ENCODE assay signal across 8 mouse cellular contexts in genomic region chr16:17561751-17562208, GRCm38 (mm10). TPM values are rescaled to one million over a fixed set of nuclear protein-coding genes. Genes with fewer than 3 reads are reported as not detected.
DNase-seq lines count a peak whose midpoint lies in the region; ATAC-seq and TF ChIP-seq lines count a peak whose summit lies in the region.

Gene P2rx6, plus strand, starts transcription at chr16:17561885.

- no peaks in the 10 kb centered on the region for H3K36me3 ChIP-seq in ES-E14 (ENCODE audit: control insufficient read depth, insufficient read depth, low read length, poor library complexity, severe bottlenecking)
- H3K36me3 ChIP-seq in hindbrain, postnatal 0 days (ENCODE audit: insufficient read depth, low read length) = no peaks in the 10 kb centered on the region
- no peaks in the 10 kb centered on the region for H3K36me3 ChIP-seq in neural tube, embryonic 14.5 days (ENCODE audit: control insufficient read depth, insufficient read depth, low read length)

- no peak within 1 kb of the TSS for H3K27ac ChIP-seq in ES-E14 (ENCODE audit: insufficient read depth, low read depth, low read length, poor library complexity, severe bottlenecking)
- H3K27ac ChIP-seq in hindbrain, postnatal 0 days = peak within 1 kb of the TSS; percentile 64
- peak within 1 kb of the TSS; percentile 52 for H3K27ac ChIP-seq in neural tube, embryonic 14.5 days (ENCODE audit: low read depth, low read length)

- no peaks in the 10 kb centered on the region for H3K9me3 ChIP-seq in ES-E14 (ENCODE audit: control insufficient read depth, insufficient read depth, low read depth, low read length)
- no peaks in the 10 kb centered on the region for H3K9me3 ChIP-seq in hindbrain, postnatal 0 days (ENCODE audit: low read length)
- H3K9me3 ChIP-seq in neural tube, embryonic 14.5 days (ENCODE audit: control insufficient read depth, low read length) = no peaks in the 10 kb centered on the region

- TF ChIP-seq CTCF in brain, embryonic 14.5 days (IDR thresholded peaks at IDR 0.05; ENCODE audit: borderline replicate concordance, extremely low read depth, insufficient read depth, insufficient read length) = no peak
- TF ChIP-seq CTCF in hindbrain, postnatal 0 days (IDR thresholded peaks at IDR 0.05; ENCODE audit: low read depth) = no peak

- no peaks in the 10 kb centered on the region for H3K27me3 ChIP-seq in hindbrain, postnatal 0 days (ENCODE audit: insufficient read depth, low read length)
- H3K27me3 ChIP-seq in neural tube, embryonic 14.5 days (ENCODE audit: control insufficient read depth, insufficient read depth, low read length) = no peaks in the 10 kb centered on the region

- peak within 1 kb of the TSS; percentile 51 for H3K4me2 ChIP-seq in hindbrain, postnatal 0 days (ENCODE audit: low read depth, low read length)
- H3K4me2 ChIP-seq in neural tube, embryonic 14.5 days (ENCODE audit: low read depth, low read length) = peak within 1 kb of the TSS; percentile 38

- H3K4me1 ChIP-seq in ES-E14 (ENCODE audit: control insufficient read depth in 2 of 2, insufficient read depth in 2 of 2, low read length in 2 of 2, poor library complexity in 1 of 2) = peaks cover 2 to 24% of the 10 kb centered on the region in 2 experiments; a peak in 3 of 4 replicates
- peaks cover 16% of the 10 kb centered on the region; the same call in 1 of the 2 replicates for H3K4me1 ChIP-seq in hindbrain, postnatal 0 days (ENCODE audit: insufficient read depth, low read length)
- H3K4me1 ChIP-seq in neural tube, embryonic 14.5 days (ENCODE audit: control insufficient read depth, insufficient read depth, low read length) = peaks cover 5% of the 10 kb centered on the region; the same call in 1 of the 2 replicates

- DNase-seq in ES-E14 (ENCODE audit: low read depth, low spot score) = no peak
- DNase-seq in brain, embryonic 14.5 days (ENCODE audit: low read depth) = peak; percentile 57
- peak; percentile 70 for DNase-seq in gastrocnemius, postnatal 25 days
- DNase-seq in hindbrain, postnatal 0 days (ENCODE audit: low spot score) = peak; percentile 62
- DNase-seq in lung, adult 18-20 months = peak; percentile 54 to 57
- DNase-seq in layer of hippocampus, postnatal 36 days = no peak
- no peak for DNase-seq in frontal cortex, postnatal 14 days (ENCODE audit: low spot score in 2 of 2)

- under 1% methylated on average over 10 of the region's 10 CpGs for WGBS in hindbrain, postnatal 0 days
- WGBS in neural tube, embryonic 14.5 days = 2% methylated on average over 10 of the region's 10 CpGs

- ATAC-seq in hindbrain, postnatal 0 days = peak; percentile 68
- peak; percentile 52; the same call in 1 of the 2 replicates for ATAC-seq in neural tube, embryonic 14.5 days (ENCODE audit: low read depth)

- in situ Hi-C loops in ES-E14 (cut with MboI; ENCODE audit: low sequenced_read_pairs in 2 of 2, unreplicated experiment in 2 of 2) = no loop called here

- H3K9ac ChIP-seq in ES-E14 (ENCODE audit: insufficient read depth, low read depth, low read length, poor library complexity, severe bottlenecking) = peak within 1 kb of the TSS; percentile 61
- H3K9ac ChIP-seq in hindbrain, postnatal 0 days (replicated peaks; ENCODE audit: low read length) = peak within 1 kb of the TSS; percentile 35
- 0 out of 2 replicates have a peak within 1 kb of the TSS, but pooled peaks have one; percentile 16 for H3K9ac ChIP-seq in neural tube, embryonic 14.5 days (replicated peaks; ENCODE audit: low read depth, low read length)

- no peak for TF ChIP-seq POLR2A in brain, embryonic 14.5 days (IDR thresholded peaks at IDR 0.05; ENCODE audit: borderline replicate concordance, extremely low read depth, insufficient read depth, insufficient read length, poor library complexity, severe bottlenecking)

- peak within 1 kb of the TSS; percentile 43 to 64 for H3K4me3 ChIP-seq in ES-E14 (ENCODE audit: insufficient read depth in 1 of 2, low read depth in 1 of 2, low read length in 2 of 2, poor library complexity in 1 of 2, severe bottlenecking in 1 of 2)
- peak within 1 kb of the TSS; percentile 23 for H3K4me3 ChIP-seq in hindbrain, postnatal 0 days (ENCODE audit: low read length)
- H3K4me3 ChIP-seq in neural tube, embryonic 14.5 days (ENCODE audit: low read depth, low read length) = no peak within 1 kb of the TSS; the same call in 1 of the 2 replicates

TF ChIP-seq in ES-E14, 5 proteins besides CTCF, POLR2A, EP300 and RAD21:
- no peak for TF ChIP-seq ZNF384 (IDR thresholded peaks at IDR 0.05; ENCODE audit: low read depth, low read length)
- TF ChIP-seq CHD2 (IDR thresholded peaks at IDR 0.05; ENCODE audit: low read depth, low read length) = no peak
- TF ChIP-seq ZC3H11A (IDR thresholded peaks at IDR 0.05; ENCODE audit: borderline replicate concordance, low read depth, low read length) = no peak
- TF ChIP-seq HCFC1 (IDR thresholded peaks at IDR 0.05; ENCODE audit: borderline replicate concordance, insufficient read depth, low read length) = no peak
- 0 out of 2 replicates have a peak, but pooled peaks have one; percentile 29 for TF ChIP-seq MAFK (IDR thresholded peaks at IDR 0.05; ENCODE audit: insufficient read depth, low read depth, low read length)
TF ChIP-seq in ES-E14: peak in this region for 1.

RNA-seq across cellular contexts. Expression of gene P2rx6, which starts in this region (rescaled TPM):
- 0.09 and 0.42 TPM in 2 replicates for total RNA-seq in ES-E14 (2012; rRNA removed)
- polyA plus RNA-seq in brain, embryonic 14.5 days (2012; rRNA removed) = 1.4 and 1.8 TPM in 2 replicates
- 1 to 10 TPM; 8.7 to 9.1 TPM for total RNA-seq in gastrocnemius, postnatal 25 days (2021)
- total RNA-seq in hindbrain, postnatal 0 days (2014; rRNA removed) = 3.4 and 5.1 TPM in 2 replicates
- polyA plus RNA-seq in hindbrain, postnatal 0 days (2015; fragmentation: Nextera tagmentation; extraction: Ambion mirVana) = 2.3 and 3.0 TPM in 2 replicates
- 2.4 and 2.7 TPM in 2 replicates for polyA plus RNA-seq in neural tube, embryonic 14.5 days (2014; fragmentation: Nextera tagmentation; extraction: Ambion mirVana)
- under 1 TPM; 0.58 to 0.67 TPM for total RNA-seq in layer of hippocampus, postnatal 36 days (2021)

Comparison
In these comparisons a context has a peak if more than half of its experiments do, and no peak if none do; other contexts are left out.
1. DNase-seq: peak in brain, embryonic 14.5 days (single experiment), gastrocnemius, postnatal 25 days (single experiment), hindbrain, postnatal 0 days (single experiment) and lung, adult 18-20 months (2 of 2); none in ES-E14 (single experiment), layer of hippocampus, postnatal 36 days (0 of 2) and frontal cortex, postnatal 14 days (0 of 2).
2. Peak in every context shown above with its lines, with median percentiles within 50 percentile points of each other: H3K9ac ChIP-seq.